Mouse (Mus musculus): Measurements from ENCODE around the gene Def6. TPM values are rescaled to one million over a fixed set of nuclear protein-coding genes. Genes with fewer than 3 reads are reported as not detected.

The Def6 gene
- polyA plus RNA-seq, 1 experiment: not detected

DNA sequence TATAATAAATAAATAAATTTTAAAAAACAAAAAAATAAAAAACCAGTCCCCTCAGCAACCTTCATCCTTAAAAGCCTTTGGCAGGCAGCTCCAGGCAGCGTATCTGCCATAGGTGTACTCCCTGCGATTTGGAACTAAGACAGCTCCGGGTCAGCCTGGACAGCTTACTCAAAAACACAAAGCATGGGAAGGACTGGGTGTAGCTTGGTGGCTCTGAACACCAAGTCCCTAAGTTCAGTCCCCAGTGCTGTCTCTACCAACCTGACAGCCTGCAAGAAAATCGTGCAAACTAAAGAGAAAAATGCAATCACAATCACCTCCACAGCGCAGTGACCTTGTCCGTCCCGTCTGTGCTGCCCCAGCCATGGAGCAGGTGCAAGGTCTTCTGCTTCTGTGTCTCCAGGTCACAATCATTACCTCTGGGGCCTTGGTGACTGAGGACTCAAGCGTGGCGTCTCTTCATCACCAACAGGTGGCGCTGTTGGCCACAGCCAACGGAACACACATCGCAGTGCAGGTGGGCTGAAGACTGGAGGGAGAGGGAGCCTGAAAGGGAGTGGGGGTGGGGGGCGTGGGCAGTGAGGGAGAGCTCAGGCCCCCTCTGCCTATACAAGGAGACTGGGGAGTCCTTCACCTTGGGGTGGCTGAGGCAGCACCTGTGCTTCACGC is 3.4 kb upstream of the Def6 start:
- no peak overlapping the region for H3K27ac ChIP-seq (ENCODE audit: insufficient read depth, low read depth, low read length)
- peaks cover 24% of the 10 kb centered on the region for H3K4me1 ChIP-seq (ENCODE audit: control insufficient read depth, insufficient read depth, low read length)
- H3K4me3 ChIP-seq (ENCODE audit: insufficient read depth, low read depth, low read length): no peak overlapping the region
- TF ChIP-seq POLR2A (IDR thresholded peaks at IDR 0.05; ENCODE audit: insufficient read depth, low read depth, low read length) (no peak), CTCF (IDR thresholded peaks at IDR 0.05; ENCODE audit: insufficient read depth, low read depth, low read length) (peak; percentile 87)
- 43% methylated on average over 14 of the region's 14 CpGs for WGBS

DNA sequence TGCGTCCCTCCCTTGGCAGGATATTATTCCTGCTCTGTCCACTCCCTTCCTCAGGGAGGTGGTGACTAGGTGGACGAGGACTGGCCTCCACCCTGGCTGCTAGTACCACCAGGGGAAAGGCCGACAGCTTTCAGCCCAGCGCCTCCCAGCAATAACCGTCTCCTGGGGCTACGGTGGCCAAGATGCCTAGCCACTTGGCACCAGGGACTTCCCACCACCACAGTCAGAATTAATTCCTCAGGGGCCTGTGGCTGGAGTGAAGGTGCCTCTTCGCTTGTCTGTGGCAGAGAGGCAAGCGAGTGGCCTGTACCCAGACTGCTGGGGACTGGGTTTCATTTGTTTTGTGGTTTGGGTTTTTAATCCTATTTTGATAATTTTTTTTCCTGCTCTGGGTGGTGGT is 2.1 kb upstream of the Def6 start:
- Histone ChIP-seq H3K4me1 (ENCODE audit: control insufficient read depth, insufficient read depth, low read length) (peaks cover 27% of the 10 kb centered on the region), H3K27ac (ENCODE audit: insufficient read depth, low read depth, low read length) (no peak overlapping the region), H3K4me3 (ENCODE audit: insufficient read depth, low read depth, low read length) (no peak overlapping the region)
- 87% methylated on average over 8 of the region's 8 CpGs for WGBS
- TF ChIP-seq CTCF (IDR thresholded peaks at IDR 0.05; ENCODE audit: insufficient read depth, low read depth, low read length) (no peak), POLR2A (IDR thresholded peaks at IDR 0.05; ENCODE audit: insufficient read depth, low read depth, low read length) (no peak)

DNA sequence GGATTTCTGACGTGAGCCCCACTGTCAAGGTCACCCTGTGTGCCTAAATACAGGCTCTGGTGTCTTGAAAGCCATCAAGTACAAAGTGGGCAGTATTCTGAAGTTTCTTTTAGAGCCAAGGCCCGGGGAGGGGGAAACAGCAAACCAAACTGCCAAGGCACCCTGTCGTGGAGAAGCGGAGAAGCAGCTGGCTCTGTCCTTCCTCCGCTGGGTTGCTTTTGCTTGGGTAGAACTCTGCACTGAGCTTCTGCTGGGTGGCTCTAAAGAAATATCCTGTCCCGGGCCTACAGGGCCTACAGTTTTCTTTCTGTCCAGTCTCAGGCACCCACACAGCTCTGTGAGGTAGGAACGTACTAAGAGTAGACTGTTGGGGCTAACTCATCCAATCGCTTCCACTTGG is 486 bp upstream of the Def6 start:
- TF ChIP-seq CTCF (IDR thresholded peaks at IDR 0.05; ENCODE audit: insufficient read depth, low read depth, low read length) (no peak), POLR2A (IDR thresholded peaks at IDR 0.05; ENCODE audit: insufficient read depth, low read depth, low read length) (no peak)
- Histone ChIP-seq H3K4me1 (ENCODE audit: control insufficient read depth, insufficient read depth, low read length) (peaks cover 30% of the 10 kb centered on the region), H3K27ac (ENCODE audit: insufficient read depth, low read depth, low read length) (peak overlapping the region; percentile 57; the same call in 1 of the 2 replicates), H3K4me3 (ENCODE audit: insufficient read depth, low read depth, low read length) (no peak overlapping the region)
- 43% methylated on average over 8 of the region's 8 CpGs for WGBS

DNA sequence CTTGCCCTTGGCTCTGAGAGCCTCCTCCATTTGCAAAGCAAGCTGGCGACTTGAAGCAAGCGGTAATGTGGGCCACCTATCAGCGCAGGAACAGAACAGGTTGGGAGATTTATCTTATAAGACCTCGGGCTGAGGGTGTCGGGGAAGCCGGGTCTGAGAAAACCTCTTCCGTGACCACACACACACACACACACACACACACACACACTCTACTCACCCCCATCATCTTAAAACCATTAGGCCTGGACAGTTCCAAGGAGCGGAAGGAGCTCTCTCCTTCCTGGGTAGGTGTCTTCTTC is 685 bp downstream of the Def6 start:
- TF ChIP-seq CTCF (IDR thresholded peaks at IDR 0.05; ENCODE audit: insufficient read depth, low read depth, low read length) (no peak), POLR2A (IDR thresholded peaks at IDR 0.05; ENCODE audit: insufficient read depth, low read depth, low read length) (no peak)
- peaks cover 37% of the 10 kb centered on the region for H3K4me1 ChIP-seq (ENCODE audit: control insufficient read depth, insufficient read depth, low read length)
- H3K4me3 ChIP-seq (ENCODE audit: insufficient read depth, low read depth, low read length): peak overlapping the region; percentile 34
- no peak overlapping the region for H3K27ac ChIP-seq (ENCODE audit: insufficient read depth, low read depth, low read length)
- WGBS: 93% methylated on average over 8 of the region's 8 CpGs

- no peak overlapping the region for H3K27ac ChIP-seq (ENCODE audit: insufficient read depth, low read depth, low read length)
- H3K4me3 ChIP-seq (ENCODE audit: insufficient read depth, low read depth, low read length): no peak overlapping the region; the same call in 1 of the 2 replicates
- TF ChIP-seq CTCF (IDR thresholded peaks at IDR 0.05; ENCODE audit: insufficient read depth, low read depth, low read length): no peak
- no peak for TF ChIP-seq POLR2A (IDR thresholded peaks at IDR 0.05; ENCODE audit: insufficient read depth, low read depth, low read length)
- WGBS: 72% methylated on average over 4 of the region's 4 CpGs
- peaks cover 35% of the 10 kb centered on the region for H3K4me1 ChIP-seq (ENCODE audit: control insufficient read depth, insufficient read depth, low read length)
Observed at GRCm38 (mm10) chr17:28209457-28210110, 2.0 kb downstream of the Def6 start.

GRCm38 (mm10) chr17:28211921-28212341 is 4.4 kb downstream of the Def6 start:
- 75% methylated on average over 6 of the region's 6 CpGs for WGBS
- H3K4me3 ChIP-seq (ENCODE audit: insufficient read depth, low read depth, low read length): no peak overlapping the region
- no peak for TF ChIP-seq POLR2A (IDR thresholded peaks at IDR 0.05; ENCODE audit: insufficient read depth, low read depth, low read length)
- no peak for TF ChIP-seq CTCF (IDR thresholded peaks at IDR 0.05; ENCODE audit: insufficient read depth, low read depth, low read length)

GRCm38 (mm10) chr17:28212391-28212790 is 4.8 kb downstream of the Def6 start:
- 76% methylated on average over 9 of the region's 9 CpGs for WGBS
- no peak overlapping the region for H3K4me3 ChIP-seq (ENCODE audit: insufficient read depth, low read depth, low read length)
- H3K27ac ChIP-seq (ENCODE audit: insufficient read depth, low read depth, low read length): no peak overlapping the region; the same call in 1 of the 2 replicates
- H3K4me1 ChIP-seq (ENCODE audit: control insufficient read depth, insufficient read depth, low read length): peaks cover 28% of the 10 kb centered on the region
- no peak for TF ChIP-seq CTCF (IDR thresholded peaks at IDR 0.05; ENCODE audit: insufficient read depth, low read depth, low read length)

More at GRCm38 (mm10) chr17:28211921-28212341, 4.4 kb downstream of the Def6 start:
- Histone ChIP-seq H3K4me1 (ENCODE audit: control insufficient read depth, insufficient read depth, low read length) (peaks cover 29% of the 10 kb centered on the region), H3K27ac (ENCODE audit: insufficient read depth, low read depth, low read length) (no peak overlapping the region)

DNA sequence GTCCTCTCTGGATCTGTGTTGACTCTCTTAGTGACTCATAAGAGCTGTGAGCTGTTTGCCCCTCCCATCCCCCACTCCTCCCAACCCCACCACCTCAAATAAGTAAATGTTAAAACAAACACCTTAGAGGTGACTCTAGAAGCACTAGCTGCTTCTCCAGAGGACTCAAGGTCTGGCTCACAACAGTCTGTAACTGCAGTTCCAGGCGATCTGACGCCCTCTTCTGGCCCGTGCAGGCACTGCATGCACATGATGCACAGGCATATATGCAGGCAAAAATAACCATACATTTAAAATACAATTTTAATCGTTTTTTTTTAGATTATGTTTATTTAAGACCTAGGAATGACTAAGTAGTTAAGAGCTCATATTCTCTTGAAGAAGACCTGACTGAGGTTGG is 5.7 kb downstream of the Def6 start:
- WGBS: 31% methylated on average over 4 of the region's 4 CpGs
- peaks cover 28% of the 10 kb centered on the region for H3K4me1 ChIP-seq (ENCODE audit: control insufficient read depth, insufficient read depth, low read length)
- TF ChIP-seq POLR2A (IDR thresholded peaks at IDR 0.05; ENCODE audit: insufficient read depth, low read depth, low read length) (no peak), CTCF (IDR thresholded peaks at IDR 0.05; ENCODE audit: insufficient read depth, low read depth, low read length) (peak; percentile 50; the same call in 1 of the 2 replicates)
- H3K27ac ChIP-seq (ENCODE audit: insufficient read depth, low read depth, low read length): no peak overlapping the region
- H3K4me3 ChIP-seq (ENCODE audit: insufficient read depth, low read depth, low read length): no peak overlapping the region

DNA sequence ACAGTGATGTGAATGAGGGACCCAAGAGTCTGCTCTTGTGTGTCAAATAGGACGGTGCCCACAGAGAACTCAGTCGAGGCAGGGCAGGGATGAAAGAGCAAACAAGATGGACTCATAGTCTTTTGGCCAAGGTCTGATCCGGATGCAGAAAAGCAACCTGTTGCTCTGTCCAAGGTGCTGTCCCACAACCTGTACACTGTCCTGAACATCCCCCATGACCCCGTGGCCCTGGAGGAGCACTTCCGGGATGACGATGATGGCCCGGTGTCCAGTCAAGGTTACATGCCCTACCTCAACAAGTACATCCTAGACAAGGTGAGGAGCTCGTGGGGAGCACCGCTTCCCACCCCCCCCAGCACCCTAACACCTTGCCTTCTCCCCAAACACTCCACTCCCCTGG is 9.2 kb downstream of the Def6 start:
- Histone ChIP-seq H3K27ac (ENCODE audit: insufficient read depth, low read depth, low read length) (no peak overlapping the region), H3K4me1 (ENCODE audit: control insufficient read depth, insufficient read depth, low read length) (peaks cover 27% of the 10 kb centered on the region), H3K4me3 (ENCODE audit: insufficient read depth, low read depth, low read length) (no peak overlapping the region)
- TF ChIP-seq CTCF (IDR thresholded peaks at IDR 0.05; ENCODE audit: insufficient read depth, low read depth, low read length) (no peak), POLR2A (IDR thresholded peaks at IDR 0.05; ENCODE audit: insufficient read depth, low read depth, low read length) (no peak)
- WGBS: 88% methylated on average over 9 of the region's 9 CpGs

Measured in olfactory bulb, adult 2 months (tissue).